ENCODE assay signal across 8 mouse cellular contexts in genomic region chr1:60342808-60343629, GRCm38 (mm10). TPM values are rescaled to one million over a fixed set of nuclear protein-coding genes. Genes with fewer than 3 reads are reported as not detected.
DNase-seq lines count a peak whose midpoint lies in the region; ATAC-seq lines count a peak whose summit lies in the region.

Gene Cyp20a1, plus strand, starts transcription at chr1:60343323.

- no peaks in the 10 kb centered on the region for H3K9me3 ChIP-seq in hindbrain, embryonic 14.5 days (ENCODE audit: control insufficient read depth, low read length)

- H3K9ac ChIP-seq in hindbrain, embryonic 14.5 days: peak within 1 kb of the TSS; percentile 76

- ATAC-seq in hindbrain, embryonic 14.5 days (ENCODE audit: low FRiP score): peak; percentile 98

- H3K4me1 ChIP-seq in hindbrain, embryonic 14.5 days (replicated peaks; ENCODE audit: control insufficient read depth, insufficient read depth, low read length): peaks cover 14% of the 10 kb centered on the region; the same call in 1 of the 2 replicates

- DNase-seq in R1 (ENCODE audit: low read depth, low spot score): peak; percentile 89
- peak; percentile 94 for DNase-seq in cerebellum, postnatal 25 days
- peak; percentile 79 to 85 for DNase-seq in frontal cortex, postnatal 25 days (ENCODE audit: low spot score in 2 of 2)
- DNase-seq in hindbrain, embryonic 14.5 days (ENCODE audit: low spot score): peak; percentile 81
- peak; percentile 92 for DNase-seq in layer of hippocampus, postnatal 36 days
- peak; percentile 92 for DNase-seq in lung, postnatal 36 days
- DNase-seq in retina, postnatal 1 day: peak; percentile 92
- peak; percentile 86 to 91 for DNase-seq in urinary bladder, adult 18-20 months (ENCODE audit: low spot score in 2 of 2)

- H3K27ac ChIP-seq in hindbrain, embryonic 14.5 days: peak within 1 kb of the TSS; percentile 86

- no peaks in the 10 kb centered on the region for H3K27me3 ChIP-seq in hindbrain, embryonic 14.5 days (ENCODE audit: control insufficient read depth, insufficient read depth, low read length)

- 2% methylated on average over 58 of the region's 60 CpGs for WGBS in hindbrain, embryonic 14.5 days

- peak within 1 kb of the TSS; percentile 71 for H3K4me2 ChIP-seq in hindbrain, embryonic 14.5 days (replicated peaks)

- peak within 1 kb of the TSS; percentile 70 for H3K4me3 ChIP-seq in hindbrain, embryonic 14.5 days (replicated peaks; ENCODE audit: low read length)

- peaks cover 8% of the 10 kb centered on the region; the same call in 1 of the 2 replicates for H3K36me3 ChIP-seq in hindbrain, embryonic 14.5 days (replicated peaks; ENCODE audit: control insufficient read depth, insufficient read depth)

RNA-seq across cellular contexts. Expression of gene Cyp20a1, which starts in this region (rescaled TPM):
- 5.9 and 9.1 TPM in 2 replicates for polyA plus RNA-seq in hindbrain, embryonic 14.5 days (2014; fragmentation: Nextera tagmentation; extraction: Ambion mirVana)
- total RNA-seq in layer of hippocampus, postnatal 36 days (2021): 1 to 10 TPM; 8.5 to 9.5 TPM

Comparison
In these comparisons a context has a peak if more than half of its experiments do, and no peak if none do; other contexts are left out.
1. Peak in every context shown above with its lines: DNase-seq, ATAC-seq, H3K4me3 ChIP-seq and H3K27ac ChIP-seq.